Mouse (Mus musculus): Measurements from ENCODE around the gene Cuedc1. TPM values are rescaled to one million over a fixed set of nuclear protein-coding genes. Genes with fewer than 3 reads are reported as not detected.

The Cuedc1 gene
- polyA plus RNA-seq, 1 experiment from 2014 or later: 49.0 TPM

DNA sequence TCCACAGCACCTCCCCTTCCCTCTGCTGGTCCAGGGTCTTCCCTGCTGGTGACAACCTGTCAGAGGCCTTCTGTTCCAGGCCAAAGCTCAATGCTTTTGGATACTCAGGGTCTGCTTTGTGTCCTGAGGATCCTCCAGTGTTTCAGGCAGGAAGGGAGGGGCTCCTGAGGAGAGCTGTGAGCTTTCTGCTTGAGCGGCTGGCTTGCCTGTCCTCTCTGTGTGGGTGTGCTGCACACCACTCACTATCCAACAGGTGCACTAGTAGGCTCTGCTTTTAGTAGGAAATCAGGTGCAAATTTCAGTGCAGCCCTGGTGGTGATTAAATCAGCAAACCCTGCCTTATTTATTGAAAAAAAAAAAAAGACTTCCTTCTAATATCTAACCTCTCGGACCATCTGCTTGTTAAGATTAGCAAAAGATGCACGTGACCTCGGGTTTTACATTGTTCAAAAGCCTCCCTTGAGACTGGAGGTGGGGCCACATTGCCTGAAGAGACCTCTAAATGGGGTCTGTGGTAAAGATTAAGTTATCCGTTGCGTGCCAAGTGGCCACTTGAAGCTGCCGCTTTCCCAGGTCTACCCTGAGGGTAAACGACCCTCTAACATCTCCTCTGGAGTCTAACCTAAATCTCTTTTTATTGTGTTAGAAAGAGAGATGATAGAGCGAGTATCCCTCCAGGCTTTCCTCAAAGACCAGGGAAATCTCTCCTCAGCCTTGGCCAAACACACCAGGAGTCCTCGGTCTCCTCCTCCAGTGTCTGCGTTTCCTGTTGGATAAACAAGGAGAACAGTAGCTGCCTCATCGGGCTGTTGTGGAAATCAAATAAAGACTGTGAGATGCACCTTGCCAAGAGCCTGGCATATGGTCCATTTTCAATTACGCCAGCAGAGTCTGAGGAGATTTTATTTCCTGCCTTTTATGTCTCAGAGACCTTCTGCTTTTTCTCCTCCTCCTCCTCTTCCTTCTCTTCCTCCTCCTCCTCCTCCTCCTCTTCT lies 42.5 kb downstream of the Cuedc1 start:
- H3K36me3 ChIP-seq: no peaks in the 10 kb centered on the region
- no peaks in the 10 kb centered on the region for H3K9me3 ChIP-seq (replicated peaks)
- peaks cover 55% of the 10 kb centered on the region for H3K4me1 ChIP-seq
- H3K4me2 ChIP-seq: peak overlapping the region; percentile 46; the same call in 1 of the 2 replicates
- peak overlapping the region; percentile 87 for H3K27ac ChIP-seq (replicated peaks)
- 13% methylated on average over 13 of the region's 13 CpGs for WGBS
- ATAC-seq (ENCODE audit: low FRiP score): peak; percentile 49
- H3K9ac ChIP-seq (replicated peaks): no peak overlapping the region
- no peaks in the 10 kb centered on the region for H3K27me3 ChIP-seq (replicated peaks)
- no peak overlapping the region for H3K4me3 ChIP-seq (replicated peaks)

DNA sequence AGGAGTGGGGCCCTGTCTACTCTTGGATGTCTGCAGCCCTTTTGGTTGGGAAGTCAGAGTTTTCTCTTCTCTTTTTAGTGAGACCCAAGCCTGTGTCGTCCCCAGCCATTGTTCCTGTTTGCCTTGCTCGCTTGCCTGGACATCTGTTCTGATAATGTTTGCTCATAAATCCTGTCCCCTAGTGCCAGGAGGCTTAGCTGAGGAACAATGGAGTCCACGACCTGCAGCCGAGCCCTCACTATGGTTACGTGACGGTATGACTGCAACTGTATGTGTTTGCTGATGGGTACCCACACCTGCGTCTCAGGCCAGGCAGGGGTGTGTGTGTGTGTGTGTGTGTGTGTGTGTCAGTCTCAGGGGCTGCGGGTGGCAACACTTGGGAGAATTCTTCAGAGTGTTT lies 44.5 kb downstream of the Cuedc1 start:
- WGBS: 14% methylated on average over 8 of the region's 8 CpGs
- Histone ChIP-seq H3K36me3 (no peaks in the 10 kb centered on the region), H3K4me1 (peaks cover 63% of the 10 kb centered on the region), H3K9ac (replicated peaks) (no peak overlapping the region), H3K27ac (replicated peaks) (peak overlapping the region; percentile 56), H3K4me2 (no peak overlapping the region), H3K4me3 (replicated peaks) (no peak overlapping the region), H3K9me3 (replicated peaks) (no peaks in the 10 kb centered on the region), H3K27me3 (replicated peaks) (no peaks in the 10 kb centered on the region)
- no peak for ATAC-seq (ENCODE audit: low FRiP score)

DNA sequence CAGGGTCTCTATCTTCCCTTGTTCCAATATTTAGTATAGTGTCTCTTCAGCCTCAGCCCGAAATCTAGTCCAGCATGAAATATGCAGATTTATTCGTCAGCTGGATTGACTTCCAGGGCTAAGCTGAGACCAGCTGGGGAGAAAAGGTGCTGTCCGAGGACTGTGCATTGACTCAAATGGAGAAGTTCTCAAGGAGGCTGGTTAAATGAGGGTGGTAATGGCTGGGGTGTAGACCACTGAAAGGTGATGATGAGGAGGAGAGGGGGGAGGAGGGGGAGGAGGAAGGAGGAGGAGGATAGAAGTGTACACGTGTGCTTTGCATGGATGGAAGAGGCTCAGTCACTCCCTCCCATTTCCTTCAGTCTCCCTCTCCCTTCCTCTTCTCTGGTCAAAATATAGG lies 46.2 kb downstream of the Cuedc1 start:
- H3K27ac ChIP-seq (replicated peaks): no peak overlapping the region
- 26% methylated on average over 4 of the region's 4 CpGs for WGBS
- peaks cover 53% of the 10 kb centered on the region for H3K4me1 ChIP-seq
- H3K4me2 ChIP-seq: no peak overlapping the region
- no peaks in the 10 kb centered on the region for H3K36me3 ChIP-seq
- no peak overlapping the region for H3K9ac ChIP-seq (replicated peaks)
- H3K9me3 ChIP-seq (replicated peaks): no peaks in the 10 kb centered on the region
- H3K4me3 ChIP-seq (replicated peaks): no peak overlapping the region
- no peak for ATAC-seq (ENCODE audit: low FRiP score)
- no peaks in the 10 kb centered on the region for H3K27me3 ChIP-seq (replicated peaks)

GRCm38 (mm10) chr11:88145214-88146006 lies 47.6 kb downstream of the Cuedc1 start:
- Histone ChIP-seq H3K27me3 (replicated peaks) (no peaks in the 10 kb centered on the region), H3K9ac (replicated peaks) (no peak overlapping the region), H3K36me3 (no peaks in the 10 kb centered on the region), H3K4me3 (replicated peaks) (no peak overlapping the region), H3K4me1 (peaks cover 44% of the 10 kb centered on the region), H3K27ac (replicated peaks) (peak overlapping the region; percentile 45), H3K4me2 (no peak overlapping the region), H3K9me3 (replicated peaks) (no peaks in the 10 kb centered on the region)
- WGBS: 84% methylated on average over 13 of the region's 13 CpGs
- ATAC-seq (ENCODE audit: low FRiP score): no peak

- no peaks in the 10 kb centered on the region for H3K9me3 ChIP-seq (replicated peaks)
- WGBS: 63% methylated on average over 12 of the region's 12 CpGs
- peak overlapping the region; percentile 45 for H3K27ac ChIP-seq (replicated peaks)
- ATAC-seq (ENCODE audit: low FRiP score): 0 out of 2 replicates have a peak, but pooled peaks have one; percentile 15
- H3K9ac ChIP-seq (replicated peaks): no peak overlapping the region
- H3K4me3 ChIP-seq (replicated peaks): no peak overlapping the region
- peaks cover 43% of the 10 kb centered on the region for H3K4me1 ChIP-seq
- no peak overlapping the region for H3K4me2 ChIP-seq
- H3K36me3 ChIP-seq: no peaks in the 10 kb centered on the region
- no peaks in the 10 kb centered on the region for H3K27me3 ChIP-seq (replicated peaks)
Measured at GRCm38 (mm10) chr11:88146264-88147060, 48.6 kb downstream of the Cuedc1 start.

GRCm38 (mm10) chr11:88147388-88147787 lies 49.5 kb downstream of the Cuedc1 start:
- H3K36me3 ChIP-seq: no peaks in the 10 kb centered on the region
- no peaks in the 10 kb centered on the region for H3K9me3 ChIP-seq (replicated peaks)
- WGBS: 94% methylated on average over 5 of the region's 5 CpGs
- no peak overlapping the region for H3K9ac ChIP-seq (replicated peaks)
- H3K4me1 ChIP-seq: peaks cover 43% of the 10 kb centered on the region
- H3K27me3 ChIP-seq (replicated peaks): no peaks in the 10 kb centered on the region
- ATAC-seq (ENCODE audit: low FRiP score): no peak
- H3K4me2 ChIP-seq: no peak overlapping the region
- H3K4me3 ChIP-seq (replicated peaks): no peak overlapping the region
- H3K27ac ChIP-seq (replicated peaks): peak overlapping the region; percentile 45; the same call in 1 of the 2 replicates

DNA sequence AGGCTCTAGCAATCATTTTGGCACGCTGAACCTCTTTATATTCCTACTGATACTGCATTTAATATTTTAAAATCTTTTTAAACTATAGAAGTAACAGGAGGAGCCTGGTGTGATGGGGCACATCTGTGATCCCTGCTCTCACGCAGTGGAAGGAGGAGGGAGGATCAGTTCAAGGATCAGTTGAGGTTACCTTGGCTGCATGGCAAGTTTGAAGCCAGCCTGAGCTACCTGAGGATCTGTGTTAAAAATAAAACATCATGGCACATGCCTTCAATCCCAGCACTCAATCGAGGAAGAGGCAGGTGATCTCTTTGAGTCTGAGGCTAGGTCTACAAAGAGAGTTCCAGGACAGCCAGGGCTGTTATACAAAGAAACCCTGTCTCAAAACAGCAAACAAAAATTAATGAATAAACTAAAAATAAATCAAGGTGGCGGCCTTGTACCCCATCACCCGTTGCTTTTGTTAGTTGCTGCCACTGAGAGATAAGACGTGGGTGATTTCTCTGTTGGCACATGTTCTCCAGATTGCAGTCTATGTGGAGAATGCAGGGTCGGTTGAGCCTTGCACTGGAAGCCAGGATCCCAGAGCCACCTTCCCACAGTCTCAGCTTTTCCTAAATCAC lies 50.3 kb downstream of the Cuedc1 start:
- H3K4me3 ChIP-seq (replicated peaks): no peak overlapping the region
- no peak overlapping the region for H3K4me2 ChIP-seq
- WGBS: 49% methylated on average over 7 of the region's 7 CpGs
- peaks cover 41% of the 10 kb centered on the region for H3K4me1 ChIP-seq
- H3K36me3 ChIP-seq: no peaks in the 10 kb centered on the region
- peak overlapping the region; percentile 78 for H3K27ac ChIP-seq (replicated peaks)
- H3K9me3 ChIP-seq (replicated peaks): no peaks in the 10 kb centered on the region
- H3K27me3 ChIP-seq (replicated peaks): no peaks in the 10 kb centered on the region
- ATAC-seq (ENCODE audit: low FRiP score): no peak
- H3K9ac ChIP-seq (replicated peaks): no peak overlapping the region

DNA sequence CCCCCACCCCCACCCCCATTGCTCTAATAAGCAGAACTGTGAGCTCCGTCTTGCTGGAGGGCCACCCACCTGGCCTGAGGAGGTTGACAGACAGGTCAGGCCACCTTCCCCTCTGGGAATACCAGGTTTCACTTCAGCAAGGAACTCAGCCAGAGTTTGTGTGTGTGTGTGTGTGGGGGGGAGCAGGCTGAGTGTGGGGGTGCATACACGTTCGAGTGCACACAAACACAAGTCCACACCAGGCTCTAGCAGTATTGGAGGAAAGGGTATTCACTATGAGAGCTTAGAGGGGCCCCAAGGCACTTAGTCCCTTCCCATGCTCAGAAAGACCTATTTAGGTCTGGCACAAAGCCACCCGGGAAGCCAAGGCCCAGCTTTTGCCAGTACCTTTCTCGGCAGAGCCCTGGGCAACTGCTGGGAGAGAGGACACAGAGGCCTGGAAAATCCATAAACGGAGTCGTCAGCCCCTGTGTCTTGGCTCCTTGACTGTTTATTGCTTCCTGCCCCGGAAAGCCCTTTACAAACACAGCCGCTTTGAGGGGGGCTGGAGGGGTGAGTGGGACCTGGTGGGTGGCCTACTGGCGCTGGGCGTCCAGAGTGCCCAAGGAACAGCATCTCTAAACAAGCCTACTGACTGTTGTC lies 50.9 kb downstream of the Cuedc1 start:
- no peaks in the 10 kb centered on the region for H3K9me3 ChIP-seq (replicated peaks)
- peaks cover 41% of the 10 kb centered on the region for H3K4me1 ChIP-seq
- H3K9ac ChIP-seq (replicated peaks): 0 out of 2 replicates have a peak overlapping the region, but pooled peaks have one; percentile 2

GRCm38 (mm10) chr11:88151379-88152155 lies 53.7 kb downstream of the Cuedc1 start:
- Histone ChIP-seq H3K4me2 (no peak overlapping the region), H3K27ac (replicated peaks) (peak overlapping the region; percentile 60), H3K4me3 (replicated peaks) (no peak overlapping the region), H3K36me3 (no peaks in the 10 kb centered on the region), H3K4me1 (peaks cover 58% of the 10 kb centered on the region), H3K9ac (replicated peaks) (no peak overlapping the region), H3K27me3 (replicated peaks) (no peaks in the 10 kb centered on the region), H3K9me3 (replicated peaks) (no peaks in the 10 kb centered on the region)
- WGBS: 32% methylated on average over 7 of the region's 7 CpGs
- ATAC-seq (ENCODE audit: low FRiP score): no peak

More for the DNA sequence above, 50.9 kb downstream of the Cuedc1 start:
- 5% methylated on average over 11 of the region's 11 CpGs for WGBS
- peak; percentile 65 for ATAC-seq (ENCODE audit: low FRiP score)
- Histone ChIP-seq H3K27me3 (replicated peaks) (no peaks in the 10 kb centered on the region), H3K4me2 (no peak overlapping the region), H3K36me3 (no peaks in the 10 kb centered on the region), H3K4me3 (replicated peaks) (no peak overlapping the region), H3K27ac (replicated peaks) (peak overlapping the region; percentile 78)

- Histone ChIP-seq H3K4me3 (replicated peaks) (no peak overlapping the region), H3K4me2 (no peak overlapping the region), H3K9ac (replicated peaks) (no peak overlapping the region), H3K27me3 (replicated peaks) (no peaks in the 10 kb centered on the region), H3K27ac (replicated peaks) (peak overlapping the region; percentile 43), H3K4me1 (peaks cover 62% of the 10 kb centered on the region), H3K9me3 (replicated peaks) (no peaks in the 10 kb centered on the region), H3K36me3 (no peaks in the 10 kb centered on the region)
- no peak for ATAC-seq (ENCODE audit: low FRiP score)
- WGBS: 63% methylated on average over 5 of the region's 5 CpGs
Measured at GRCm38 (mm10) chr11:88153880-88154279, 56.0 kb downstream of the Cuedc1 start.
